Mouse (Mus musculus): ENCODE measurements around the gene Fam71e1.

The Fam71e1 gene

DNA sequence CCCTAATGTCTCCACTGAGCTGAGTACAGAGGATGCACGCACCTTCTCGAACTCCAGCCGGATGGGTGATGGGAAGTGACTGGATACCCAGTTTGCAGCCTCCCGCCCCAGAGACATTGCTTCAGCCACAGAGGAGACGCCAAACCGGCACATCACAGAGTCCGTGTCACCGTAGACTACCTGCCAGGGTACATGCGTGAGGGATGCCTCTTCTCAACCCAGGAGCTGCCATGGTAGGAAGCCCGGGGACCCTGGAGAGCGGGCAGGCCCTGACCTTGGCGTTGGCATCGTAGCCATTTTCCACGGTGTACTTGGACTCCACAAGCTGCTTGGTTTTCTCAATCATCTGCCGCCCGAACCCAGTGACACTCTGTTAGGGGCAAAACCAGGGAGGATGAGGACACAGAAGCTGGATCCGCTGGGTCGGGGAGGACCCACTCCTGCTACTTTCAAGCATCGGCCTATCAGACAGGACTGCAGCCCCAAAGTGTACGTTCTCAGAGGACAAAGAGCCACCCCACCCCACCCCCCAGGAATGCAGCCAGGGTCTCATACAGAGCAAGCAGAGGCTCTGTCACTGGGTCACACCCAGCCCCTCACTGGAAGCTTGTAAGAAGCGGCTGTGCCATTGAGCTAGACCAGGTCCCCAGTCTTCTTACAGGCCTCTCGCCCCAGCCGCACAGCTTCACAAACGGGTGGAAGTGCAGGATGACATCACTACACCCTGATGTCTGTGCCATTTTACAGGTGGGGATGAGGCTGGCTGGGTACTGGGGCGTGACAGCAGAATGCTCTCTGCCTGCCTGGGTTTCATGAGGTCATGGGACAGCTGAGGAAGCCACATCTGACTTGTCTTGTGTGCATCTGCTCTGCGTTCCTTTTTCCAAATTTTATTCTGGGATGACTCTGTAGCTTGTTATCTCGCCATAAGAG, 39.5 kb downstream of the Fam71e1 start:
- no peak for DNase-seq (ENCODE audit: low spot score)

GRCm38 (mm10) chr7:44536590-44536968, 40.2 kb downstream of the Fam71e1 start:
- DNase-seq (ENCODE audit: low spot score) = no peak

DNA sequence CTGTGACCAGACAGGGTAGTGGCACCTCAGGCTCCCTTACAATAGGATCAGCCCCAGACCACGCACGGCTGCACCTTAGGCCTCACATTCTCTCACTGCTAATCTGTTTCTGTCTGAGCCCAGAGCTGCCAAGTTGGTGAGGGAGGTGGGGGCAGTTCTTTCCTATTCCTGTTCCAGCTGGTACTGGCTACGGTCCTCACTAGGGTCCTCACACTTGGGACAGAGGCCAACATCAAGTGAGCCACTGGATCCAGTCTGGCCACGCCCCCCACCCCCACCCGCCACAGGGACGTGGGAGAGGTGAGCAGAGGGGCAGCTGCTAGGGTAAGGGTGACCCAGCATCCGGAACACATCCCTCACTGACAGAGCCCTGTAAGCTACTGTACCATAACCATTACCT, 40.6 kb downstream of the Fam71e1 start:
- DNase-seq (ENCODE audit: low spot score) = no peak

DNA sequence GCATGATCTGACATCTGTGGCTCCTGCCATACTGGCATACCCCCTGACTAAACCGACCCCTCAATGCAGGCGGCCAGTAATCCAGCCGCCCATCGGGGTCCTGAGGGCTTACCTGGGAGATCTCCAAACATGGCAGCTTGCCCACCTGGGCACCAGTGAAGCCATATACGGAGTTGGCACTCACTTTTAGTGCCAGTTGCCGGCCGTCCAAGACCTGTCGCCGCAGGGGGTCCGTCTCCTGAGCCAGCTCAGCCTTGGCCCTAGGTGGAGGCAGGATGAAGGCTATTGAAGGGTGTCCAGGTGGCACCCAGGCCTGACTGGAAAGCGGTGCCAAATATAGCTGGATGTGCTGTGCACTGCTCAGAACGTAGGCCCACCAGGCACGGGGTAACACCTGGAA, 41.1 kb downstream of the Fam71e1 start:
- DNase-seq (ENCODE audit: low spot score) = no peak

DNA sequence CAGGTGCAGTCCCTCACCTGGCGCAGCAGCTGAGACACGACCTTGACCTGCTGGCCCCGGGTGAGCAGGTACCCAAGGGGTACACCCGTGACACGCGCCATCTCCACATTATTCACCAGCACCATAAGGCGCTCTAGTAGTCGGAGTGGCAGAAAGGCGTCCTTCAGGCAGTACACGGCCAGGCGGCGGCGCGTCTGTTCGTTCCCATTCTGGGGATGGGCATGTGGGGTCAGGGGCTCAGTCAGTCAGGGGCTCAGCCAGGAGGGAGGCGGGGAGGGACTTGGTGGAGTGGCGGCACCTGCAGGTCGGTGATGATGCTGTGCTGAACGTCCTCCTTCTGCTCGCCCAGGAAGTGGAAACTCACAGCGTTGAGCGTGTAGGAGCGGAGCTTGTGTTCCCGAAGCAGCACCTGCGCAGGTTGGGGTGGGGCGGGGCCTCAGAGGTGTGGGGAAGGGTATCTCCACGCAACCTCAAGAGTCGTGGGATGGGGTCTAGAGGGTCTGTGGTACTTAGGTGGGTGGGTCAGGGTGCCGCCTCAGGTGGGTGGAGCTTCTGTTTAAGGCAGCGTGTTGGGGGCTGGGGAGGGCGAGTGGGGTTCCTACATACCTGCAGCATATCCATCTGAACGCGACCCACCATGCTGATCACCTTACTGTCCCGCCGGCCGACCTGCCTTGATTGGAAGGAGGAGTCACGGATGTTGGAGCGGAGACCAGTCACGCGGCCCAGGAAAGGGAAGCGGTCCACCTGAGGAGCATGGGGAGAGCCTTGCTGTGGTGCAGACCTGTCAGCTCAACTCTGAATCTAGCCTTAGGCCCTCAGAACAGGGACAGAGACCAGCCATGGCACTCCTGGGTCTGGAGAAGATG, 42.6 kb downstream of the Fam71e1 start:
- no peak for DNase-seq (ENCODE audit: low spot score)

- no peak for DNase-seq (ENCODE audit: low spot score)
Measured at GRCm38 (mm10) chr7:44542555-44542954, 46.2 kb downstream of the Fam71e1 start.

GRCm38 (mm10) chr7:44543071-44543470, 46.7 kb downstream of the Fam71e1 start:
- no peak for DNase-seq (ENCODE audit: low spot score)

DNA sequence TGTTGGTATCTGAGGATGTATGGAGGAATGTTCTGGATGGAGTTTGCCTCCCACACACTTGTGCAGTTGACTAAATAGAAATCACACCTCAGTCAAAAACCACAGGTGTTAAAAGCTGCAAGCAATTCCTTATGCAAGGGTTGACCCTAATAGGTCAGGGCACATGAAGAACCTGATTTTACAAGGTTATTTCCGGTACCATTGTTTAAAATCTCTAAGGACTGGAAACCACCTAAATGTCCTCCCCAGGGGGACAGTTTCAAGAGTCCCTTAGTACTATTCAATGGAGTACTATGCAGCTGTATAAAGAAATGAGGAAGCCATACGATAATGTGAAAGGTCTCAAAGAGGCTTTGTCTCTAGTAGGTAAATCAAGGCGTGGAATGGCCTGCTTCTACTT, 49.9 kb downstream of the Fam71e1 start:
- no peak for DNase-seq (ENCODE audit: low spot score)

- no peak for DNase-seq (ENCODE audit: low spot score)
Measured at GRCm38 (mm10) chr7:44547041-44547440, 50.7 kb downstream of the Fam71e1 start.

DNA sequence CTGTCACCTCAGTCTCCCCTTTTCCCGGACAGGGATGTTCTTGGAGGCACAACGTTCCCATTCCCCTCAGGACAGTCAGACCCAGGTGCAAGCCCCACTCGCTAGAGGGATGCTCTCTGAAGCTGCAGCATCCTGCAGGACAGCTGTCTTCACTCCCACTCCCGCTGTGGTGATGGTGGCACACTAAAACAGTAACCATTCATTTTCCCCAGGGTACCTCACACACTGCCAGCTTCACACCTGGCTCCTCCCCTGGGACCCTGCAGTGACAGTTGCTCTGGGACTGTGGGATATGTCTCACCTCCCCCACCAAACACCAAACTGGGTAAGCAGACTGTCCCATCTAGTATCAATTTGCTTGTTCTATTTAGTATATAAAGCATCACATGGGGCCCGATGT, 51.3 kb downstream of the Fam71e1 start:
- DNase-seq (ENCODE audit: low spot score) = no peak

DNA sequence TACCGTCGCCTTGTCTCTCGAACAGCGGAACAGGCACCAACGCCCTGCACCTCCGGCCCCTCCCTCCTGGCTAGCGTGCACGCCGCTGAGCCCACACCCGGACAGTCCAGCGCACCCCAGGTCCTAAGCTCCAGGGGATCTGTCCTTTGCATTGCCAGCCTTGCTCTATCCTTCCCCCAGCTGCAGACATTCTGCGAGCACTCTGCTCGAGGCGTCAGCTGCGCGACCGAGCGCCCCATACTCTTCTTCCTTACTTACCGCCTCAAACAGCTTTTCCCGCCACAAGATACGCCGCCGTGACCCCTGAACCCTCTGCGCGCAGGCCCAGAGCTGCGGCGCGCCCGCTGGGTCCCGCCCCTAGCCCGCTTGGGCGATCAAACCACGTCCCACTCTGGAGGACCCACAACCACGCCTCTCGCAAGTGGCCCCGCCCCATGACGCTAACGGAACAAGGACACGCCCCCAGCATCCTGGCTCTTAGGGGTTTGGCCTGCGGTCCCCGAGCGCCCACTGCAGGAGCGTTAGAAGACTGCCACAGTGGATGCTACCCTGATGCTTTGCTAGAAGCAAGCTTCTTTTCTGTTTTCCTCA, 52.2 kb downstream of the Fam71e1 start, which contains the start of gene Pold1:
Gene Pold1, minus strand, starts transcription at position 353 of the 591 bp plus-strand sequence.
- peak; percentile 97 for DNase-seq (ENCODE audit: low spot score)

GRCm38 (mm10) chr7:44549621-44550408, 53.4 kb downstream of the Fam71e1 start:
- DNase-seq (ENCODE audit: low spot score) = no peak

GRCm38 (mm10) chr7:44550409-44550678, 54.0 kb downstream of the Fam71e1 start:
- no peak for DNase-seq (ENCODE audit: low spot score)
